Mouse (Mus musculus) hindbrain, embryonic 12.5 days (tissue): ENCODE results near the gene Ascl1. TPM values are rescaled to one million over a fixed set of nuclear protein-coding genes. Genes with fewer than 3 reads are reported as not detected.

Experiments
- ATAC-seq: fragments of 200-750 bp; cut with Nextera tagmentation; 2 replicates; pipeline ENCODE4 v1.8.0; 2017; ENCODE audit warnings: moderate TSS enrichment; ENCODE audit not compliant: low FRiP score
- H3K27ac ChIP-seq: fragments of 300-500 bp; sonication (generic); 2 replicates; pipeline ENCODE4 v1.5.1; 2016; ENCODE audit warnings: mild to moderate bottlenecking
- H3K27me3 ChIP-seq: fragments of 300-500 bp; sonication (generic); 2 replicates; pipeline ENCODE4 v1.6.1; 2016; ENCODE audit warnings: mild to moderate bottlenecking
- H3K36me3 ChIP-seq: fragments of 300-500 bp; sonication (generic); 2 replicates; pipeline ENCODE4 v1.6.1; 2016; ENCODE audit warnings: mild to moderate bottlenecking
- H3K4me1 ChIP-seq: fragments of 300-500 bp; sonication (generic); 2 replicates; pipeline ENCODE4 v1.6.1; 2016
- H3K4me2 ChIP-seq: fragments of 300-500 bp; sonication (generic); replicated peaks from 2 replicates; pipeline ENCODE4 v1.6.1; 2016; ENCODE audit warnings: mild to moderate bottlenecking
- H3K4me3 ChIP-seq: fragments of 300-500 bp; sonication (generic); 2 replicates; pipeline ENCODE4 v1.5.1; 2016; ENCODE audit warnings: mild to moderate bottlenecking
- H3K9ac ChIP-seq: fragments of 300-500 bp; sonication (generic); 2 replicates; pipeline ENCODE4 v1.6.1; 2016; ENCODE audit warnings: mild to moderate bottlenecking, moderate library complexity
- H3K9me3 ChIP-seq: fragments of 300-500 bp; sonication (generic); replicated peaks from 2 replicates; pipeline ENCODE4 v1.6.1; 2016; ENCODE audit warnings: mild to moderate bottlenecking
- WGBS: fragments of 180-500 bp; shearing (Covaris S2); methylation state at CpG from one replicate; pipeline ENCODE4 v1.1.7; 2016; 5-methylcytosine and 5-hydroxymethylcytosine counted together
- polyA plus RNA-seq: library from polyadenylated mRNA; unstranded; fragments of >200 nt; fragmentation: Nextera tagmentation; extraction: Ambion mirVana; gene quantifications from 2 replicates; pipeline ENCODE4 v1.2.1, GENCODE M21; 2016

Ascl1 gene
- polyA plus RNA-seq, 1 experiment from 2014 or later = 46.1 TPM

GRCm38 (mm10) chr10:87477895-87478294, 15.6 kb downstream of the Ascl1 start:
- H3K9me3 ChIP-seq = no peaks in the 10 kb centered on the region
- H3K36me3 ChIP-seq = no peaks in the 10 kb centered on the region
- no peak overlapping the region for H3K27ac ChIP-seq
- H3K4me2 ChIP-seq = no peak overlapping the region
- 55% methylated on average over 5 of the region's 5 CpGs for WGBS
- ATAC-seq = peak; percentile 54
- peaks cover 12% of the 10 kb centered on the region for H3K4me1 ChIP-seq
- H3K4me3 ChIP-seq = no peak overlapping the region
- H3K27me3 ChIP-seq = peaks cover 4% of the 10 kb centered on the region; the same call in 1 of the 2 replicates
- no peak overlapping the region for H3K9ac ChIP-seq

- 41% methylated on average over 2 of the region's 2 CpGs for WGBS
- Histone ChIP-seq H3K27ac (no peak overlapping the region), H3K9me3 (no peaks in the 10 kb centered on the region), H3K36me3 (no peaks in the 10 kb centered on the region), H3K4me1 (peaks cover 12% of the 10 kb centered on the region), H3K27me3 (peaks cover 4% of the 10 kb centered on the region; the same call in 1 of the 2 replicates), H3K9ac (no peak overlapping the region), H3K4me3 (no peak overlapping the region), H3K4me2 (no peak overlapping the region)
- no peak for ATAC-seq
Observed at GRCm38 (mm10) chr10:87474971-87475370, 18.5 kb downstream of the Ascl1 start.

- no peaks in the 10 kb centered on the region for H3K9me3 ChIP-seq
- peaks cover 4% of the 10 kb centered on the region; the same call in 1 of the 2 replicates for H3K27me3 ChIP-seq
- no peak overlapping the region for H3K4me3 ChIP-seq
- peak; percentile 78 for ATAC-seq
- 35% methylated on average over 10 of the region's 10 CpGs for WGBS
- H3K4me1 ChIP-seq = peaks cover 12% of the 10 kb centered on the region
- H3K9ac ChIP-seq = no peak overlapping the region
- no peaks in the 10 kb centered on the region for H3K36me3 ChIP-seq
- H3K4me2 ChIP-seq = no peak overlapping the region
- 0 out of 2 replicates have a peak overlapping the region, but pooled peaks have one; percentile 6 for H3K27ac ChIP-seq
Observed at GRCm38 (mm10) chr10:87473475-87474131, 19.9 kb downstream of the Ascl1 start.

GRCm38 (mm10) chr10:87450777-87451176, 42.7 kb downstream of the Ascl1 start:
- Histone ChIP-seq H3K4me2 (no peak overlapping the region), H3K27ac (no peak overlapping the region), H3K36me3 (no peaks in the 10 kb centered on the region), H3K4me3 (no peak overlapping the region), H3K4me1 (peaks cover 16% of the 10 kb centered on the region), H3K9ac (no peak overlapping the region), H3K27me3 (no peaks in the 10 kb centered on the region), H3K9me3 (no peaks in the 10 kb centered on the region)
- WGBS = 89% methylated on average over 3 of the region's 3 CpGs
- ATAC-seq = no peak

- H3K9me3 ChIP-seq = no peaks in the 10 kb centered on the region
- no peak overlapping the region for H3K27ac ChIP-seq
- H3K4me2 ChIP-seq = no peak overlapping the region
- ATAC-seq = no peak
- H3K4me1 ChIP-seq = peaks cover 16% of the 10 kb centered on the region
- H3K36me3 ChIP-seq = no peaks in the 10 kb centered on the region
- H3K9ac ChIP-seq = no peak overlapping the region
- WGBS = 62% methylated on average over 6 of the region's 6 CpGs
- no peak overlapping the region for H3K4me3 ChIP-seq
- H3K27me3 ChIP-seq = no peaks in the 10 kb centered on the region
Observed at GRCm38 (mm10) chr10:87449368-87449767, 44.1 kb downstream of the Ascl1 start.

GRCm38 (mm10) chr10:87448257-87448656, 45.2 kb downstream of the Ascl1 start:
- H3K4me2 ChIP-seq = peak overlapping the region; percentile 41; the same call in 1 of the 2 replicates
- H3K4me3 ChIP-seq = no peak overlapping the region
- H3K27ac ChIP-seq = peak overlapping the region; percentile 67; the same call in 1 of the 2 replicates
- 24% methylated on average over 5 of the region's 5 CpGs for WGBS
- no peak overlapping the region for H3K9ac ChIP-seq
- peaks cover 20% of the 10 kb centered on the region for H3K4me1 ChIP-seq
- H3K27me3 ChIP-seq = no peaks in the 10 kb centered on the region
- H3K9me3 ChIP-seq = no peaks in the 10 kb centered on the region
- no peak for ATAC-seq
- no peaks in the 10 kb centered on the region for H3K36me3 ChIP-seq

GRCm38 (mm10) chr10:87447754-87448095, 45.7 kb downstream of the Ascl1 start:
- 0 out of 2 replicates have a peak overlapping the region, but pooled peaks have one; percentile 67 for H3K27ac ChIP-seq
- ATAC-seq = peak; percentile 97
- H3K9me3 ChIP-seq = no peaks in the 10 kb centered on the region
- peak overlapping the region; percentile 41 for H3K4me2 ChIP-seq
- no peaks in the 10 kb centered on the region for H3K36me3 ChIP-seq
- no peak overlapping the region for H3K9ac ChIP-seq
- peaks cover 20% of the 10 kb centered on the region for H3K4me1 ChIP-seq
- WGBS = 3% methylated on average over 9 of the region's 9 CpGs
- no peaks in the 10 kb centered on the region for H3K27me3 ChIP-seq
- no peak overlapping the region for H3K4me3 ChIP-seq

- no peak overlapping the region for H3K4me3 ChIP-seq
- 19% methylated on average over 13 of the region's 13 CpGs for WGBS
Observed at GRCm38 (mm10) chr10:87446829-87447753, 46.4 kb downstream of the Ascl1 start.

GRCm38 (mm10) chr10:87446139-87446828, 47.2 kb downstream of the Ascl1 start:
- H3K4me2 ChIP-seq = no peak overlapping the region
- WGBS = 67% methylated on average over 2 of the region's 2 CpGs
- no peak overlapping the region for H3K4me3 ChIP-seq
- no peak overlapping the region for H3K27ac ChIP-seq
- H3K4me1 ChIP-seq = peaks cover 20% of the 10 kb centered on the region
- no peak overlapping the region for H3K9ac ChIP-seq
- ATAC-seq = no peak
- H3K27me3 ChIP-seq = no peaks in the 10 kb centered on the region
- H3K36me3 ChIP-seq = no peaks in the 10 kb centered on the region
- no peaks in the 10 kb centered on the region for H3K9me3 ChIP-seq

More at GRCm38 (mm10) chr10:87446829-87447753, 46.4 kb downstream of the Ascl1 start:
- Histone ChIP-seq H3K36me3 (no peaks in the 10 kb centered on the region), H3K27me3 (no peaks in the 10 kb centered on the region), H3K9ac (no peak overlapping the region), H3K4me1 (peaks cover 20% of the 10 kb centered on the region), H3K27ac (peak overlapping the region; percentile 13), H3K9me3 (no peaks in the 10 kb centered on the region), H3K4me2 (peak overlapping the region; percentile 41)
- peak; percentile 53 for ATAC-seq

Other genes starting within 250 kb of the Ascl1 start
- gene Pah, start 28.1 kb upstream of the Ascl1 start, polyA plus RNA-seq = not detected in 2 replicates